Mouse (Mus musculus) colon, adult 2 months (tissue): Measurements from ENCODE around the gene Ptprc. TPM values are rescaled to one million over a fixed set of nuclear protein-coding genes. Genes with fewer than 3 reads are reported as not detected.

ENCODE experiments used
- polyA plus RNA-seq: library from polyadenylated mRNA; depleted of rRNA; stranded (reverse); fragments of >200 nt; gene quantifications from 2 replicates; pipeline ENCODE4 v1.2.3, GENCODE M21; 2012; rRNA removed

Ptprc gene
- 8.2 and 11.5 TPM in 2 replicates for polyA plus RNA-seq

GRCm38 (mm10) chr1:138175494-138175893 lies at the start of gene Ptprc:
Gene Ptprc, minus strand, starts transcription at chr1:138175708.

Other genes with a start within 250 kb of the Ptprc start
- not detected in 2 replicates for gene Atp6v1g3, start 98.0 kb upstream of the Ptprc start, polyA plus RNA-seq